Comparison of ENCODE assay signal across 8 mouse cellular contexts in the genomic region with DNA sequence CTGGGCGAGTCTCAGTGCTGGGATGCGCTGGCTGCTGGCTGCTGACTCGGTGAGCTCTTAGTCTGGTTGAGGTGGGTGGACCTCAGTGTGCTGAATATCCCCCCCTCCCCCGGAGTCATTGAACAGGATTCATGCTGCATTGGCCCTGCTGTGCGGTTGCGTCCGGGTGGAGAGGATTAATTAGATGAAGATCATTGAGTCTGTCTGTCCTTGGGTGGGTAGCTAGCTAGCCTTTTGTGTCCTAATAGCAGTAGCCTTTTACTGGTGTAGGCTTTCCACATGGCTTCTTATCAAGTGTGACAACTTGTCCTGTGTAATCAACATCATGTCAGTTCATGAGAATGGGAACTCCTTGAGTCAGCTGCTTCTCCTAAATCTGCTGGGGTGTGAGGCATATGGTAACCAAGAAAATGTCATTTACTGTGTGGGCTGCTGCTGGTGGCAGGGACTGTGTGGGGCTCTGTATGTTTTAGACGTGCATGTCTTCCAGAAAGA. TPM values are rescaled to one million over a fixed set of nuclear protein-coding genes. Genes with fewer than 3 reads are reported as not detected.
DNase-seq lines count a peak whose midpoint lies in the region.

No protein-coding gene starts in this region.

- intact Hi-C loops in left cerebral cortex, postnatal 25 days (cut with DNase I): loop anchor here (2.0 kb wide), 1 partner anchor 61 kb away; no protein-coding TSS in a partner anchor
- intact Hi-C loops in heart, postnatal 10 days (cut with DNase I): no loop called here

- peak; percentile 57 to 59 for DNase-seq in right cerebral cortex, adult 2 months (ENCODE audit: low spot score in 2 of 2)
- no peak for DNase-seq in right cerebral cortex, postnatal 14 days
- DNase-seq in frontal cortex, postnatal 36 days (ENCODE audit: low spot score in 2 of 2): peak; percentile 55 to 79
- peak; percentile 51 to 94 for DNase-seq in left cerebral cortex, postnatal 25 days (ENCODE audit: low spot score in 2 of 2)
- DNase-seq in ovary, postnatal 14 days (ENCODE audit: low spot score): no peak
- DNase-seq in kidney, adult 11 months: no peak
- no peak for DNase-seq in heart, postnatal 10 days
- DNase-seq in adrenal gland, postnatal 4 days (ENCODE audit: low spot score in 2 of 2): no peak

RNA-seq across cellular contexts. Expression of a gene that starts 22.3 kb away (rescaled TPM):
- total RNA-seq in left cerebral cortex, postnatal 25 days (2021): 10 to 100 TPM; 45.9 to 48.5 TPM
- 10 to 100 TPM; 78.0 to 89.4 TPM for total RNA-seq in heart, postnatal 10 days (2021)
- 10 to 100 TPM; 59.4 to 61.9 TPM for total RNA-seq in adrenal gland, postnatal 4 days (2021)

RNA-seq across cellular contexts. Expression of a gene that starts 35.7 kb away (rescaled TPM):
- 100 to 1,000 TPM; 542 to 588 TPM for total RNA-seq in left cerebral cortex, postnatal 25 days (2021)
- 100 to 1,000 TPM; 168 to 172 TPM for total RNA-seq in heart, postnatal 10 days (2021)
- 100 to 1,000 TPM; 257 to 268 TPM for total RNA-seq in adrenal gland, postnatal 4 days (2021)

RNA-seq across cellular contexts. Expression of a gene that starts 58.4 kb away (rescaled TPM):
- total RNA-seq in left cerebral cortex, postnatal 25 days (2021): 10 to 100 TPM in 1 of 2 experiments, 1 to 10 TPM in 1; 9.4 to 10.4 TPM
- total RNA-seq in heart, postnatal 10 days (2021): 1 to 10 TPM; 2.4 TPM
- total RNA-seq in adrenal gland, postnatal 4 days (2021): 10 to 100 TPM; 13.4 to 16.8 TPM

Comparison
In these comparisons a context has a peak if more than half of its experiments do, and no peak if none do; other contexts are left out.
1. DNase-seq: peak in right cerebral cortex, adult 2 months (2 of 2), frontal cortex, postnatal 36 days (2 of 2) and left cerebral cortex, postnatal 25 days (2 of 2); none in right cerebral cortex, postnatal 14 days (single experiment), ovary, postnatal 14 days (single experiment), kidney, adult 11 months (single experiment), heart, postnatal 10 days (0 of 2) and adrenal gland, postnatal 4 days (0 of 2).